Mouse (Mus musculus): ENCODE measurements around the gene Inip.

- TF ChIP-seq GATA2 (IDR thresholded peaks at IDR 0.05; ENCODE audit: borderline replicate concordance, low read depth, low read length) (no peak), CTCF (IDR thresholded peaks at IDR 0.05; ENCODE audit: low read depth, low read length) (no peak), TAL1 (conservative IDR thresholded peaks at IDR 0.05; ENCODE audit: low read depth, low read length) (no peak), GATA1 (IDR thresholded peaks at IDR 0.05; ENCODE audit: borderline replicate concordance, low read length) (no peak), POLR2AphosphoS5 (IDR thresholded peaks at IDR 0.05; ENCODE audit: insufficient replicate concordance, low read depth, low read length) (no peak)
Observed at GRCm38 (mm10) chr4:59806879-59807195, 5.4 kb upstream of the Inip start.

All from G1E (cell line).